Mouse (Mus musculus): ENCODE data around the gene Nrd1. TPM values are rescaled to one million over a fixed set of nuclear protein-coding genes. Genes with fewer than 3 reads are reported as not detected.

The Nrd1 gene
- polyA plus RNA-seq, 1 experiment from 2014 or later = 49.6 TPM

GRCm38 (mm10) chr4:109072891-109073290 is 72.4 kb downstream of the Nrd1 start:
- ATAC-seq (ENCODE audit: insufficient read depth) (no peak), DNase-seq (no peak)
- 64% methylated on average over 6 of the region's 6 CpGs for WGBS
- Histone ChIP-seq H3K4me1 (ENCODE audit: insufficient read depth) (no peaks in the 10 kb centered on the region), H3K27ac (ENCODE audit: low read depth) (no peak overlapping the region), H3K27me3 (ENCODE audit: insufficient read depth, low read length) (no peaks in the 10 kb centered on the region), H3K4me2 (no peak overlapping the region), H3K9me3 (ENCODE audit: low read depth, low read length) (no peaks in the 10 kb centered on the region), H3K9ac (no peak overlapping the region), H3K36me3 (ENCODE audit: insufficient read depth) (peaks cover 34% of the 10 kb centered on the region; the same call in 1 of the 2 replicates), H3K4me3 (ENCODE audit: low read depth, low read length) (no peak overlapping the region)
- no peak for TF ChIP-seq CTCF (IDR thresholded peaks at IDR 0.05; ENCODE audit: low read depth)

GRCm38 (mm10) chr4:109073296-109073695 is 72.8 kb downstream of the Nrd1 start:
- no peaks in the 10 kb centered on the region for H3K27me3 ChIP-seq (ENCODE audit: insufficient read depth, low read length)
- H3K36me3 ChIP-seq (ENCODE audit: insufficient read depth) = peaks cover 30% of the 10 kb centered on the region; the same call in 1 of the 2 replicates
- no peak for DNase-seq
- H3K27ac ChIP-seq (ENCODE audit: low read depth) = no peak overlapping the region
- H3K9me3 ChIP-seq (ENCODE audit: low read depth, low read length) = no peaks in the 10 kb centered on the region
- 80% methylated on average over 3 of the region's 3 CpGs for WGBS
- no peak overlapping the region for H3K4me3 ChIP-seq (ENCODE audit: low read depth, low read length)
- no peak overlapping the region for H3K9ac ChIP-seq
- no peak for TF ChIP-seq CTCF (IDR thresholded peaks at IDR 0.05; ENCODE audit: low read depth)
- H3K4me2 ChIP-seq = no peak overlapping the region
- no peak for ATAC-seq (ENCODE audit: insufficient read depth)
- no peaks in the 10 kb centered on the region for H3K4me1 ChIP-seq (ENCODE audit: insufficient read depth)

GRCm38 (mm10) chr4:109078941-109079340 is 78.5 kb downstream of the Nrd1 start:
- Histone ChIP-seq H3K4me1 (ENCODE audit: insufficient read depth) (0 out of 2 replicates have a peak, but pooled peaks cover 2% of the 10 kb centered on the region), H3K9ac (no peak overlapping the region), H3K4me3 (ENCODE audit: low read depth, low read length) (no peak overlapping the region), H3K27ac (ENCODE audit: low read depth) (no peak overlapping the region), H3K36me3 (ENCODE audit: insufficient read depth) (peaks cover 21% of the 10 kb centered on the region), H3K4me2 (no peak overlapping the region), H3K27me3 (ENCODE audit: insufficient read depth, low read length) (no peaks in the 10 kb centered on the region), H3K9me3 (ENCODE audit: low read depth, low read length) (no peaks in the 10 kb centered on the region)
- no peak for TF ChIP-seq CTCF (IDR thresholded peaks at IDR 0.05; ENCODE audit: low read depth)
- DNase-seq = peak; percentile 15
- ATAC-seq (ENCODE audit: insufficient read depth) = no peak
- 83% methylated on average over 7 of the region's 7 CpGs for WGBS

GRCm38 (mm10) chr4:109079676-109080075 is 79.2 kb downstream of the Nrd1 start:
- no peak overlapping the region for H3K4me3 ChIP-seq (ENCODE audit: low read depth, low read length)
- peak; percentile 33 for DNase-seq
- 46% methylated on average over 3 of the region's 3 CpGs for WGBS
- H3K9me3 ChIP-seq (ENCODE audit: low read depth, low read length) = no peaks in the 10 kb centered on the region
- H3K36me3 ChIP-seq (ENCODE audit: insufficient read depth) = peaks cover 21% of the 10 kb centered on the region
- no peak overlapping the region for H3K9ac ChIP-seq
- TF ChIP-seq CTCF (IDR thresholded peaks at IDR 0.05; ENCODE audit: low read depth) = no peak
- 0 out of 2 replicates have a peak, but pooled peaks cover 2% of the 10 kb centered on the region for H3K4me1 ChIP-seq (ENCODE audit: insufficient read depth)
- peak; percentile 48 for ATAC-seq (ENCODE audit: insufficient read depth)
- no peak overlapping the region for H3K4me2 ChIP-seq
- H3K27me3 ChIP-seq (ENCODE audit: insufficient read depth, low read length) = no peaks in the 10 kb centered on the region
- peak overlapping the region; percentile 79 for H3K27ac ChIP-seq (ENCODE audit: low read depth)

- peak; percentile 84 for ATAC-seq (ENCODE audit: insufficient read depth)
These were observed 79.7 kb downstream of the Nrd1 start for GRCm38 (mm10) chr4:109080118-109080517.

GRCm38 (mm10) chr4:109089171-109089570 is 88.7 kb downstream of the Nrd1 start:
- H3K4me2 ChIP-seq = no peak overlapping the region
- TF ChIP-seq CTCF (IDR thresholded peaks at IDR 0.05; ENCODE audit: low read depth) = no peak
- no peak overlapping the region for H3K27ac ChIP-seq (ENCODE audit: low read depth)
- H3K27me3 ChIP-seq (ENCODE audit: insufficient read depth, low read length) = no peaks in the 10 kb centered on the region
- WGBS = 87% methylated on average over 5 of the region's 5 CpGs
- ATAC-seq (ENCODE audit: insufficient read depth) (no peak), DNase-seq (no peak)
- no peaks in the 10 kb centered on the region for H3K4me1 ChIP-seq (ENCODE audit: insufficient read depth)
- no peaks in the 10 kb centered on the region for H3K9me3 ChIP-seq (ENCODE audit: low read depth, low read length)
- no peak overlapping the region for H3K9ac ChIP-seq
- 0 out of 2 replicates have a peak, but pooled peaks cover 5% of the 10 kb centered on the region for H3K36me3 ChIP-seq (ENCODE audit: insufficient read depth)
- no peak overlapping the region for H3K4me3 ChIP-seq (ENCODE audit: low read depth, low read length)

More at GRCm38 (mm10) chr4:109080118-109080517, 79.7 kb downstream of the Nrd1 start:
- Histone ChIP-seq H3K9me3 (ENCODE audit: low read depth, low read length) (no peaks in the 10 kb centered on the region), H3K27ac (ENCODE audit: low read depth) (peak overlapping the region; percentile 79), H3K9ac (no peak overlapping the region), H3K4me2 (no peak overlapping the region), H3K27me3 (ENCODE audit: insufficient read depth, low read length) (no peaks in the 10 kb centered on the region), H3K4me3 (ENCODE audit: low read depth, low read length) (no peak overlapping the region), H3K36me3 (ENCODE audit: insufficient read depth) (peaks cover 21% of the 10 kb centered on the region), H3K4me1 (ENCODE audit: insufficient read depth) (0 out of 2 replicates have a peak, but pooled peaks cover 2% of the 10 kb centered on the region)
- no peak for TF ChIP-seq CTCF (IDR thresholded peaks at IDR 0.05; ENCODE audit: low read depth)
- 41% methylated on average over 5 of the region's 5 CpGs for WGBS
- peak; percentile 75 for DNase-seq

GRCm38 (mm10) chr4:109089999-109090398 is 89.5 kb downstream of the Nrd1 start:
- no peak for ATAC-seq (ENCODE audit: insufficient read depth)

More at GRCm38 (mm10) chr4:109089999-109090398, 89.5 kb downstream of the Nrd1 start:
- no peak overlapping the region for H3K9ac ChIP-seq
- no peak overlapping the region for H3K4me3 ChIP-seq (ENCODE audit: low read depth, low read length)
- H3K4me2 ChIP-seq = no peak overlapping the region
- H3K4me1 ChIP-seq (ENCODE audit: insufficient read depth) = no peaks in the 10 kb centered on the region
- H3K27ac ChIP-seq (ENCODE audit: low read depth) = no peak overlapping the region; the same call in 1 of the 2 replicates
- no peaks in the 10 kb centered on the region for H3K9me3 ChIP-seq (ENCODE audit: low read depth, low read length)
- H3K36me3 ChIP-seq (ENCODE audit: insufficient read depth) = 0 out of 2 replicates have a peak, but pooled peaks cover 5% of the 10 kb centered on the region
- no peak for DNase-seq
- H3K27me3 ChIP-seq (ENCODE audit: insufficient read depth, low read length) = no peaks in the 10 kb centered on the region
- TF ChIP-seq CTCF (IDR thresholded peaks at IDR 0.05; ENCODE audit: low read depth) = no peak
- 24% methylated on average over 6 of the region's 6 CpGs for WGBS

Measured in lung, embryonic 14.5 days (tissue).